Mouse (Mus musculus) gastrocnemius, postnatal 36 days (tissue): ENCODE measurements around the gene Lama1. TPM values are rescaled to one million over a fixed set of nuclear protein-coding genes. Genes with fewer than 3 reads are reported as not detected.
"Not testable (repeated sequence)": the region's sequence is repeated elsewhere in the genome, so short reads cannot be mapped to it uniquely, and the experiment has no call there.

ENCODE experiments used
- DNase-seq, 2 experiments: peaks; one replicate each; pipeline ENCODE4 v3.0.0; 2022
- intact Hi-C: fragments of 180-260 bp; cut with DNase I; formaldehyde crosslinking; loops from one replicate; pipeline ENCODE4 v1.15.1; 2025
- total RNA-seq, 2 experiments: library from RNA; stranded (reverse); gene quantifications; 2 replicates each; pipeline ENCODE4 v1.2.3; 2021

Gene Lama1
- total RNA-seq, 2 experiments from 2014 or later: 0.05 to 0.08 TPM

DNA sequence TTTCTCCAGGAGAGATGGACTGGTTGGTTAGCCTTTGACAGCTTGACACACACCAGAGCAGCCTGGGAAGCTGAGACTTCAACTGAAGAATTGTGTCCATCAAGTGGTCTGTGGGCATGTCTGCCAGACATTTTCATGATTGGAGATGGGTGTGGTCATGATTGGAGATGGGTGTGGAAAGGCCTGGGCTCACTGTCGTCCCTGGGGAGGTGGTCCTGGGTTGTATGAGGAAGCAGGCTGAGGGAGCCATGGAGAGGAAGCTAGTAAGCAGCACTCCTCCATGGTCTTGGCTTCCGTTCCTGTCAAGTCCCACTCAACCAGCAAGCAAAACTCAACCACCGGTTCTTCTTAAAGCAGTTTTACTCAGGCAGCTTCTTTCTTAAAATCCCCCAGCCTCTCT, 130.4 kb downstream of the Lama1 start:
- DNase-seq: no peak
- intact Hi-C loops: no loop called here

DNA sequence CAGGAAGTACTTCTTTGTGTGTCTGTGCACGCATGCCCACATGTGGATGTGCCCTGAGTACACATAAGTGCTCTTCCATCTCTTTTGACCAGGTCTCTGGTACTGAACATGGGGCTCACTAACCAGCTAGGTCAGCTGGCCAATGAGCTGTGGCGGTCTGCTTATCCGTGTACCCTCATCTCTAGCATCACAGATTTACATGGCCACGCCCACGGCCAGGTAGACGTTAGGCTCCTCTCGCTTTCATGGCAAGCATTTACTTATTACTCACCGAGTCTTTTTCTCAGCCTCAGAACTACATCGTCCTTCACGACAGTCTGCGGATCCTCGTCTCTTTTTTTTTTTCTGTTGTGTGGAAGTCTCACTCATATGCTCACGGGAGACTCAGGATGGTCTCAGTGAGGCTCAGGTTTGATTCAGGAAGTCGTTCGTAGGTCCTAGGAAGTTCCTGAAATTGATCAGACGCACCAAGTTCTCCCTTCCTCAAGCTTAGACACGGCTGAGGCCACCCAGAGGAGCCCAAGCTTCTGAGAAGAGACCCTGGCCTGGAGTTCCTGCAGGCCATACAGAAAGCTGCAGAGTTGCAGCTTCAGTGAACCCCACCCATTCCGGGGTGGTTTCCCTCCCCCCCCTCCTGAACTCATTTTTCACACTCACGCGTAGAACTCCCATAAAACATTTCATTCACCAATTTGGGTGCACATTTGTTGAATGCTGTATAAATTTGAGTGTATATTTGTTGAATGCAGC, 139.3 kb downstream of the Lama1 start:
- DNase-seq: no peak
- intact Hi-C loops: loop anchor here (1.0 to 10.0 kb wide), 2 partner anchors 58 to 1262 kb away; no protein-coding TSS in a partner anchor

DNA sequence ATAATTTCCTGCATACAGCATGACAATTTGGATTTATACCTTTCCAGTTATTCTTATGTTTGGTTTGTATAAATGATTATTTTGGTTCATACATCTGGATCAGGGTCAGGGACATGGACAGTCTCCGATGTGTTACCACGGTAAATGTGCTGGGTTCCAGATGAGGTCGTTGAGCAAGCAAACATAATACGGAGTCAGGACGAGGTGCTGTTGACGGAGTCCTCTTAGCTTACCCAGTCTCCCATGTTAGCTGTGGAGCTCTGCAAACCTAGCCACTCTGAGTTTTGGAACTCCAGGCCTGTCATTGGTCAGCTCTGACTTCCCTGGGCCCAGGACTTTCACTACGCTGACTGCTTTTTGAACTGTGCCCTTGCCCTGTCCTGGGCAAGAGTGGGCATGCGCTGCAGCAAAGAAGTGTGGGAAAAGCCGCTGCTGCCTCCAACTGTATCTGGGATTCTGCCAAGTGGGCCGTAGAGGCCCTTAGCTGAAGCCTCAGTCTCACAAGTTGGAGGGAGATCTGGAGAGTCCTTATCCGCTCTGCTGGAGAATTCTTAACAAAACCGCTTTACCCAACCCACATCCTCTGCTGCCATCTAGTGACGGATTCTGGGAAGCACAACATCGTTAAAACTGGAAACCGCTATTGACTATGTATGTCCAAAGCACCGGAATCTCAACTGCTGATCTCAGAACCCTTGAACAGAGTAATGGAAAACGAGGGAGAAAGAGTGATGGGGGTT, 140.5 kb downstream of the Lama1 start:
- peak; percentile 35 to 36 for DNase-seq
- intact Hi-C loops: loop anchor here (10.0 kb wide), 1 partner anchor 1263 kb away; no protein-coding TSS in a partner anchor

DNA sequence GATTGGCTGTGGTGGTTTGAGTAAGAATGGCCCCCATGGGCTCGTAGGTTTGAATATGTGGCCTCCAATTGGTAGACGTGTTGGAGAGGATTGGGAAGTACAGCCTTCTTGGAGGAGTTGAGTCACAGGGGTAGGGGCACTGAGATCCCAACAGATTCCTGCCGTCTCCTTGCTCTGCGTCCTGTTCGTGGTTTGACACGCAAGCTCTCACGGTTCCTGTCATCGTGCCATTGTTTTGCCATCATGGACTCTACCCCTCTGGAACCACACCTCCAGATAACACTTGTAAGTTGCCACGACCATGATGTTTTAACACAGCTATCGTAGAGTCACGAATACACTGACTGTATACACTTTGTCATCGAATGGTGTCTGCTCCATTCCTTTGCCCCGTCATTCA, 141.9 kb downstream of the Lama1 start:
- intact Hi-C loops: loop anchor here (10.0 kb wide), 1 partner anchor 1264 kb away; no protein-coding TSS in a partner anchor
- no peak for DNase-seq

DNA sequence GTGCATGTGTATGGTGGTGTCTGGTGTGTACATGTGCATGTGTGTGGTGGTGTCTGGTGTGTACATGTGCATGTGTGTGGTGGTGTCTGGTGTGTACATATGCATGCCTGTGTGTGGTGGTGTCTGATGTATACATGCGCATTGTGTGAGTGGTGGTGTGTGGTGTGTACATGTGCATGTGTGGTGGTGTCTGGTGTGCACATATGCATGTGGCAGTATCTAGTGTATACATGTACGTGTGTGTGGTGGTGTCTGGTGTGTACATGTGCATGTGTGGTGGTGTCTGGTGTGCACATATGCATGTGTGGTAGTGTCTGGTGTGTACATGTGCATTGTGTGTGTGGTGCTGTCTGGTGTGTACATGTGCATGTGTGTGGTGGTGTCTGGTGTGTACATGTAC, 144.4 kb downstream of the Lama1 start:
- intact Hi-C loops, DNase-seq: not testable (repeated sequence)

DNA sequence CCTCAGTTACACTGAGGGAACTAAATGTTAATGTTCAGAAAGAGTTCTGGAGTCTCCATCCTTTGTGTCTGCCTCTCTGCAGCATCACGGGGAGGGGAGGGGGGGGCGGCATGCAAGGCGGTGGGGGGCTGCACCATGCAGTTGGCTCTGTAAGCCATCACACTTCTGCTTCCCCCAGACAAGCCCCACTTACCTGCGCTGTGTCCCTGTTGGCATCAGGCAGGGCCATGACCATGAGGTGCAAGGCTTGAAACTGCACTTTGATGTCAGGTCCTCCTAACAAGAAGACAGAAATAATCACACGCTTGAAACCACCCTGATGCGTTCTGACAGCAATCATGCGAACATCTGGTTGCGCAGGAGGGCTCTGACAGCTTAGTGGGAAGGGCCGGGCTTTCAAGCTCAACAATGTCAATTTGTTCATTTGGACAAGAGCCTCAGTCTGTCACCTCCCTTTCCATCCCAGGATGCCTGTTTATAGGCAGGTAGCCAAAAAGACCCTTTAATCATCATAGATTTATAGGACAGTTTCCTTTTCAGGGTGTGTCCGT, 164.1 kb downstream of the Lama1 start:
- intact Hi-C loops: loop anchor here (2.0 to 10.0 kb wide), 2 partner anchors 306 to 984 kb away; no protein-coding TSS in a partner anchor
- DNase-seq: no peak

DNA sequence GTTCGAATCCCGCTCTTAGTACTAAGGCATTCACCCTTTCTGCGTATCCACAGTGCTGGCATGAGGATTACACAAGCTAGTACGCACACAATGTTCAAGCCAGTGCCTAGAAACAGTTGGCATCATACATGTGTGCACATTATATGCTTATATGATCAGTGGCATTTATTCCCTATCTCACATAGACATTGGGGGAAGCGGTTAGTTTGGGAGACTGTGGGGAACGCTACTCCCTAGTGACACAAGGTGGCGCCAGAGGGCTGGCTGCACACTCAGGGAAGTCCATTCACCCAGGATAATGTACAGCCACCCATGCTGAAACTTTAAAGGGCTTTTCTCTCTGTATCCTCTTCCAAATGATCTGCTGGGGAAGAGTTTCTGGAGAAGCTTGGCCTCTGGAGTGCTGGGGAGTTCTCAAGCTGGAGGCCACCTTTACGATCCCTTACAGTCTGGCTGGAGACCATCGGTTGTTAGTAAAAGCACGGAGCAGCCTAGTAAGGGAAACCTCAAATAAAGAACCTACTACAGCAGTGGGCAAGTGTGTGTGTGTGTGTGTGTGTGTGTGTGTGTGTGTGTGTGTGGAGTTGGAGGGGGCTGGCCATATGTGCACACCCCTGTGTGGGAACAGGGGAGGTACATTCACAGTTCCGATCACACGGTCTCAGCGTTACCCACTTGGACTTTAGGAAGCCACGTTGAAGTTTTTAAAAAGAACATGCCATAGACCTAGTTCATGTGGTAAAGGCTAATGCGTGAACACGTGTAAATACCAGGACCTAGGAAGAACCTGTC, 164.9 kb downstream of the Lama1 start:
- intact Hi-C loops: loop anchor here (2.0 to 10.0 kb wide), 2 partner anchors 305 to 983 kb away; no protein-coding TSS in a partner anchor

DNA sequence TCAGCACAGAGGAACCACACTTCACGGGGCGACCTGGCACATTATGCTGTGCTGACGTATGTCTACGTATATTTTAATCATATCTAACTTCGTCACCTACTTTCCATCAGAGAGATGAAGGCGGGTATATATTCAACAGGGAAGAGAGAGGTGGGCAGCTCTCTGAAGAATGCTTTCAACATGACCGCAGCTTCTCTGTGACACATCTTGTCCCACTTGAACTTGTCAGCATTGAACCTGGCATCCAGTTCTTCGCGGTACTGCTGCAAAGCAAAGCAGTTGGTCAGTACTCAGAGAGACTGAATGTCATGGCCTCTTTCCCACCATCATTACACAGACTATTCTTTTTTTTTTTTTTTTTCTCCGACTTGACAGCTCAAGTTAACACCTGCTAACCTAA, 167.3 kb downstream of the Lama1 start:
- DNase-seq: no peak
- intact Hi-C loops: loop anchor here (10.0 kb wide), 1 partner anchor 980 kb away; no protein-coding TSS in a partner anchor

More for the DNA sequence above, 164.9 kb downstream of the Lama1 start:
- DNase-seq: peak; percentile 34 to 59

DNA sequence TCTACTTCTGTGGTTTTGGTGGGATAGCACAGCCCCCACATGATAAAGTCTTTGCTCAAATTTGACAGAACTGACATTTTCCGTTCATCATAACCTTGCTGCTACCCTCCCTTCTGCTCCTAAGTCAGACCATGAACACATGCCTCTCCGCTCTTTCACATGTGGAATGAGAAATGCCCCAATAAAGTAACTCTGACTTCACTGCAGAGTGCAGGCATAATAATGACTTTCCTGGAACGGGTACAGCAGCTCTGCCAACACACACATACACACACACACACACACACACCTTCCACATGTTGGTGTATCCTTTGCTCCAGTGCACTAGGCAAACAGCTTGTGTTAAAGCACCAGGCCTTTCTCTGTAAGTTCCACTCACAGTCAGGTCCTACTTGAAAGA, 167.9 kb downstream of the Lama1 start:
- intact Hi-C loops: loop anchor here (10.0 kb wide), 1 partner anchor 980 kb away; no protein-coding TSS in a partner anchor
- DNase-seq: no peak

DNA sequence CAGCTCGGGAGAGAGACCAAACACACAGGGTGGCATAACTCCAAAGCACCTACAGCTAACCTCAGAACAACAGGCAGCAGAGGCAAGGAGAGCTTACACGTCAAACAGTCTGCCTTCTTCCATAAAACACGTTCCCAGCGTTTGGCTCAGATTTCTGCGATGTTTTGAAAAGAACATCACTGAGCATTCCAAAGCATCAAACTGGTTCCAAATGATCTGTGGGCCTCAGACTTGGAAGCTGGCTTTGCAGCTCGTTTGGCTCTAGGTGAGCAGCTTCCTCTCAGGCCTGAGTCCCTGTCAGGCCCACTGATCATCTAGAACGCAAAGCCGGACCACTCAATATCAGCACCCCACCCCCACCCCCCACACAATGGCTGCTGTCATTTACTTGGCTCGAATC, 169.0 kb downstream of the Lama1 start:
- DNase-seq: peak in 1 of 2 experiments; percentile 13
- intact Hi-C loops: loop anchor here (10.0 kb wide), 1 partner anchor 979 kb away; no protein-coding TSS in a partner anchor

DNA sequence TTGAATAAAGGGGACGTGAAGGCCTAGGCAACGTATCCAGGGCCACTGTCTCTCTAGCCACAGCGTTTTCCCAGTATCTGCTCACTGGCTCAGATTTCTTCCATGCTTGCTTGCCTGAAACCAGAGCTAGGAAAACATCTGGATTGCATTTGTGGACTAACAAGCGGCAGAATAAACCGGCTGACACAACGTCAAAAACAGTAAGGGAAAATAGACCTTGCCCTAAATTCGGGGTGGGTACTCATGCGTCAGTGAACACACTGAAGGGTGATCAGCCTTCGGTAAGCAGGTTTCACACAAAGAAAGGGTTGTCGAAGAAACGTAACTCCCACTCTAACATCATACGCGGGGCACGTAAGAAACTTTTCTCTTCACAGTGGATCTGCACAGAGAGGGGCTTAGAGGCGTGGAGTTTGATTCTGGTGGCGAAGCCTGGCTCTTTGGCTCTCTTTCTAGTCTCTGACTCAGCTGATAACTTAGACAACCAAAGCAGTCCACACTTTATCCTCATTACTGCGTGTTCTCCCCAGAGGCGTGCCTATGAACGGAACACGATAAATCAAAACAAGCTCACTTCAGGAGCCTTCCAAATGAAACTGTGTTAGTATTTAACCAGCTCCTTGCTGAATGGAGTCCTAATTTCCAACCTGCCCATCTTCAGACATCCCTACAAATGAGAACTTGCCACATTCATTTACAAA, 169.6 kb downstream of the Lama1 start:
- peak; percentile 25 to 31 for DNase-seq
- intact Hi-C loops: loop anchor here (10.0 kb wide), 1 partner anchor 978 kb away; no protein-coding TSS in a partner anchor

DNA sequence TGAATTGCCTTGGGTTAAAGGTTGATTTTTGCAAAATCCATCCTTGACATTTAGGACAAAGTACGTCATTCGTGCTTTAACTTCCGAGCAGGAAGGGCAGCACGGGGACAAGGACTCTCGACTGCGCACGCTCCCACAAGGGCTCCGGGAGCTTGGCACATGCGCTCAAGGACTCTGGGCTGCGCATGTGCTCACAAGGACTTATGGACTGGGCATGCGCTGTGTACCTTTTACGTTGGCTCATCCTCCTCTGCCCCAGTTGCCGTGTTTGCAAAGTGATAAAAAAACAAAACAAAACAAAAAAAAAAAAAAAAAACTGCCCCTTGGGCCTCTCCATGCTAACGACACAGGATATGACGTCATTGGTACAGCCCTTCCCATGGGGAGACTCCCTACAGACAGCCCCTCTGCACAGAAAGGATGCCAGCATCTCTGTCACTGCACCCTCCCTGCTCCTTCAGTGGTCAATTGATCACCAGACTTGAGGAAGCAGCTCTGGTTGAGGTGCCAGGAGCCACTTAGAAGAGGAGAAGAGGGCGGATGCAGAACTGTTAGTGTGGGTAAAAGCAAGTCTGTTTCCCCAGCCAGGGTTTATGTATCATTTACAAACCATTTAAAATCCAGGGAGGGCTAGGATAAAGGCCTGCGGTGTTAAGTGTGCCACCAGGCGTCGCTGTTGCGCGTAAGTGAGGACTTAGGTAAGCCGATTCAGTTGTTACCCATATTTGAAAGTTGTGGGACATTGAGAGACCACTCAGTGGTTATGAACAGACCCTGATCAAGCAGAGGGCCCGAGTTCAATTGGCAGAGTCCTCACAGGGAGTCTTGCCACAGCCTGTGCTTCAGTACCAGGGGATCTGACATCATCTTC, 172.9 kb downstream of the Lama1 start:
- intact Hi-C loops: loop anchor here (10.0 kb wide), 1 partner anchor 975 kb away; no protein-coding TSS in a partner anchor
- DNase-seq: peak; percentile 56 to 67

Other genes with a start within 250 kb of the Lama1 start
- gene Lrrc30, start 64.5 kb upstream of the Lama1 start, total RNA-seq: 100 to 1,000 TPM in 1 of 2 experiments, 10 to 100 TPM in 1; 51.4 to 117 TPM